Mouse (Mus musculus): Measurements from ENCODE around the gene Twf2.

DNA sequence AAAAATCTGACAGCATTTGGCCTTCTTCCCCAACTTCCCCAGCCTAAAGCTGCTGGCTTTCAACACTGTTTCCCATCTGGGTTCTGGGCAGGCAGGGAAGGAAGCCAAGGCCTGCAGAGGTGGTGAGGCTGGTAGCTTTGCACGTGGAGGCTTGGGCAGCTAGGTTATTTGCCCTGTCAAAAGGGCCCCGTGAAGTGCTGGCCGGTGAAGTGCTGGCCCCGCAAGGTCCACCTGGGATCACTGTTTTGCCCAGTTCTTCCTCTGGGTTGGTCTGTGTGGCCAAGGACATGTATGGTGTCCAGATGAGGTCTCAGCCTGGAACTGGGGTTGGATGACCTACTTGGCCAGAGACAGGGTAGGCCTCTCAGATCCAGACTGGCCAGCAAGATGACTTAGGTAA, 7.0 kb downstream of the Twf2 start:
- TF ChIP-seq POLR2A (IDR thresholded peaks at IDR 0.05; ENCODE audit: control insufficient read depth, low read depth, low read length) (no peak), CTCF (IDR thresholded peaks at IDR 0.05; ENCODE audit: control insufficient read depth, insufficient read depth, insufficient replicate concordance, low read depth, low read length) (no peak)
